Mouse (Mus musculus): ENCODE measurements at regions not wholly inside any gene's neighbourhood (a gene's known extent, or its start where the extent isn't known, plus 50 kb on each side); places are given as distances from the start of the nearest gene placed in this dataset.

- DNase-seq (ENCODE audit: low read depth, low spot score): no peak
Measured at GRCm38 (mm10) chr3:14952169-14952729, 66.2 kb downstream of the Car2 start.

DNA sequence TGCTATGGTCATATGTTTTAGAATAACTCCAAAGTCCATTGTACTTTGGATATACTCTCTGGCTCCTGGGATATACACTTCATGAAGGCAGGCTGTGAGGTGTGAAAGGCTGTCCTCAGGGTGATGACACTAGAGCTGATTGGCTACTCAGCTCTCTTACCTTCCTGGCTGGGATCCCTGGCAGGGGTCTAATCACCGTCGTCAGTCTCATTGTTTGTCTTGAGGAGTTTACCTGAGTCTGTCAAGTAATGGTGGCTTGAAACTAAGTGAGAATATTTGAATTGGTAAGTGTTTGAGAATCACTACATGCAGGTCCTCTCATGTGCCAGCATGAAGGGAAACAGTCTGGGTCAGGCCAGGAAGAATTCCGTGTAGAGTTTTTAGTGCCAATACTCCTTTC, 66.9 kb downstream of the Car2 start:
- DNase-seq (ENCODE audit: low read depth, low spot score): no peak

DNA sequence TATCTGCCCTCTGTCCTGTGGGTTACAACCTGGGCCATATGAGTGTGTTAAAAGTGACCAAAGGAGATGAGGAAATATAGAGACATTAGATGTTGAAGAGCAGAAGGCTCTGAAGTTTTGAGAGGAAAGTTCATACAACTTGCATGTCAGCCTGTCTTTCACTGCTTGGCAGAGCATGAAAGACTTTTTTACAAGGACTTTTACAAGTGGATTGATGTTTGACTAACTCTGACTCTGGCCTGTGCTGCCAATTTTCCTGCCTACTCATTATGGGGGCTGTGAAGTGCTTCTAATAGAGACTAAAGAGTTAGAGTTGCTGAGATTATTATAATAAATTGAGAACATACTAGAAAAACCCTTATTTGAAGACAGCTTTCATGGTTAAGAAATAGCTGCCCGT, 71.4 kb downstream of the Car2 start:
- DNase-seq (ENCODE audit: low read depth, low spot score): no peak

DNA sequence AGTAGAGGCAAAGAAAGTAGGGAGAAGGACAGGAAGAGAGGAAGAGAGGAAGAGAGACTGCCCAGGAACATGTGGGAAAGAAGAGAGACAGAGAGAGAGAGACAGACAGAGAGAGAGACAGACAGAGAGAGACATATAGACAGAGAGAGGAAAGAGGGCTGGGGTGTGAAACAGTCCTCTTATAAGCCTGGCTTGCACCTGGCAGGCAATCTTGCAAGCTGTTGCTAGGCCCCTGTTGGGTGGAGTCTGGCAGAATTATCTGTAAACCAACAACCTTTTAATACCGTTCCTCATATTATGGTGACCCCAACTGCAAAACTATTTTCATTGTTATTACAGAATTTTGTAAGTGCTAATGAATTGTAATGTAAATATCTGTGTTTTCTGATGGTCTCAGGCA, 72.2 kb downstream of the Car2 start:
- no peak for DNase-seq (ENCODE audit: low read depth, low spot score)

- no peak for DNase-seq (ENCODE audit: low read depth, low spot score)
Measured at GRCm38 (mm10) chr3:14959586-14959985, 73.5 kb downstream of the Car2 start.

DNA sequence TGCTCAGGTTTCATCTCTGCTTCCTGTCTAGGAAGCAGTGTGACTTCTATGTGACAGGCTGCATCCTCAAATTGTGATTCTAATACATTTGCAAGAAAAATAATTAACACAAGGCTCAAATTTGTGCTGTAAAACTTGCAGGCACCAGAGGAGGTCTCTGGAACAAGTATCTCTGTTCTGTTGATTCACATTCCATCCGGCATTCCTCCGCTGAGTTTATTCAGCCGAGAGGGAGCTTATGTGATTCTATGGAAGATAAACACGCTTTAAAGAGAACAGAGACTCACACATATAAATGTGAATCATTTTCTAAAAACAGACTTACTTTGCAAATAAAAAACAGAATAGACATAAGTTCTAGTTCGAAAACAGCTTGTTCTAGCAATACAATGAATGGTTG, 78.7 kb downstream of the Car2 start:
- no peak for DNase-seq (ENCODE audit: low read depth, low spot score)

- DNase-seq (ENCODE audit: low read depth, low spot score): no peak
Measured at GRCm38 (mm10) chr3:14965438-14966044, 79.5 kb downstream of the Car2 start.

GRCm38 (mm10) chr3:14967235-14967634, 81.2 kb downstream of the Car2 start:
- DNase-seq (ENCODE audit: low read depth, low spot score): no peak

DNA sequence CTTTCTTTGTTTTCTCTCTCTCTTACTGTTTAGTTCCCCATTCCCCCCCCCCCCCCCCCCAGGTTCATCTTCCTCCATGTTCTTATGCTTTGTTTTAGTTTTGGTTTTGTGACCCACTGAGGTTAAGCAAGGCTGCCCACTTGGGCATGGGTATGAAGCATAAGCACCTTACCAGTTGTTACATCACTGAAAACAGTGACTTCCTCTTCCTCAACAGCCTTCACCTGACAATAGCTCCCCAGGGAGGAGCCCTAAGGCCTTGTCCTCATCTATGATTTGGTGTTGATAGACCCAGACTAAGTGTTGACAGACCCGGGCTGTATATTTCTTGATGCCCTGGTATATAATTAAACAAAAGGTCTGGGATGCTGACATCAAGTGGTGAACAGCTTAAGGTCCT, 82.3 kb downstream of the Car2 start:
- no peak for DNase-seq (ENCODE audit: low read depth, low spot score)

DNA sequence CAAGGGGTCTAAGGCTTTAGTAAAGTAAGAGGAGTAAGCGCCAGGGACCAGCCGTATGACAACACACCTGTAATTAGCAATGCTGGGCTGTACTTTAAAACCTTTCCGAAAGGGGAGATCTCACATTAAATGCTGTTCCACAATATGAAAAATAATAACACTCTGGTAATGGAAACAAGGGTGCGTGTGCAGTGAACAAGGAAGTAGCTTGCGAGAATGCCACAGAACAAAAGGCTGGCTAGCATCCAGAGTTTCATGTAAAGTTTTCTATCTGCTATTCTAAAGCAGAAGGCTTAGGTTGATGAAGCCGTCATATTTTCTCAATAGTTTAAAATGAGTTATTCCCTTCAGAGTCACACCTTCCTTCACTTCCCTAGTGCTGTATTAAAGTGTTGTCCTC, 83.6 kb downstream of the Car2 start:
- no peak for DNase-seq (ENCODE audit: low read depth, low spot score)

- no peak for DNase-seq (ENCODE audit: low read depth, low spot score)
Measured at GRCm38 (mm10) chr3:14971647-14972046, 85.6 kb downstream of the Car2 start.

GRCm38 (mm10) chr3:14974758-14975157, 88.7 kb downstream of the Car2 start:
- DNase-seq (ENCODE audit: low read depth, low spot score): no peak

- no peak for DNase-seq (ENCODE audit: low read depth, low spot score)
Measured at GRCm38 (mm10) chr3:14975203-14975602, 89.1 kb downstream of the Car2 start.

DNA sequence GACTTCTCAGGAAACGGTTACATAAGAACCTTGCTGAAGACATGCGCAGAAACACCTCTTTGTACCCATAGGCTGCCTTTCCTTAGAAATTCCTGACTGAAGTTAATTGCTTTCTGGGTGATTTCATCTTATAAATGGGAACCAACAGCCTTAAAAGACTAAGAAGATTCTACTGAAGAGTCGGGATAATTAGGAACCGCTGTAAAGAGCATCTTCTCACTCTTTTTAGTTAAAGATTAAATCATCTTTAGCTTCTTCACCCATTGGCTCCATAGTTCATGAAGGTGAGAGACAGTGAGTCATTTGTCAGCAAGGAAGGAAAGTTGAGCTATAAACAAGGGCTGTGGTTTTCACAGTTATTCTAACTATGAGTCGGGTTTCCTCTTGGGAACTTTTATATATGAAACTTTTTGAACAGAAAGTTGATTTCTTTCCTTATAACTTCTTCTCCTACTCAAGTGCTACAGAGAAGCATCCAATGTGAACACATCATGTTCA, 93.1 kb downstream of the Car2 start:
- no peak for DNase-seq (ENCODE audit: low read depth, low spot score)

DNA sequence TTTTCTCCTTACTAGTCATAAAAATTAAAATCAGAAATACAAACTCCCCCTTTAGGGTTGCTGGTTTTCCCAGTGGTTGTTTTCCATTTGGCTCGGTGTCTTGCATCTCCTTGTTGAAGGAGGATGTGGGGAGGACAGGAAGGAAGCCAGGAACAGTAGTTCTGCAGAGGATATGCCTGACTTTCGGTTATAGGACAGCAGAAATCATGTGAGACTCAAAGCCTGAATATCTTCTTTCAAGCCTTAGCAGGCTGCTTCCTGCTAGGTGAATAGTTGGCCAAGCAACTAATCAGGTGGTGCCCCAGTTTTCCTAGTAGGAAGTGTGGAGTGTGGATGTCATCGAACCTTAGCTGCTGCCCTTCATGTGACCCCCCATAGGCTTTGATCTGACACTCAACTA, 103.6 kb downstream of the Car2 start:
- no peak for DNase-seq (ENCODE audit: low read depth, low spot score)

DNA sequence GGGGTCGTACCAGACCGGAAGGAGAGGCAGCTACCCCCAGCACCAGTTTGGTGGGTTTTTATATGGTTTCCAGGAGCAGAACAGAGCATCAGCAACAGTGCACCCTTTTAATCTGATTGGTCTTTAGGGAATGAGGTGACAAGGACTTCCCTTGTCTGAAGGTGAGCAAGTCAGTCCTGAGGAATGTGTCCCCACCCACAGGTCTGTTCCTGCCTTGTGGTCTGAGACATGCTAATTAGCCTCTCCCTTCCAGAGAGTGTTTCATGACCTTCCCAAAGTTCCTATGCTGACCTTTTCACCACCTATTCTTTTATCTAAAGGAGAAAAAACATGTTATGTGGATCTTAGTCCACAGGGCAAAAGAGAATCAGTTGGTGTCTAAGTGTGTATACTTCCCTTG, 107.9 kb downstream of the Car2 start:
- DNase-seq (ENCODE audit: low read depth, low spot score): no peak

DNA sequence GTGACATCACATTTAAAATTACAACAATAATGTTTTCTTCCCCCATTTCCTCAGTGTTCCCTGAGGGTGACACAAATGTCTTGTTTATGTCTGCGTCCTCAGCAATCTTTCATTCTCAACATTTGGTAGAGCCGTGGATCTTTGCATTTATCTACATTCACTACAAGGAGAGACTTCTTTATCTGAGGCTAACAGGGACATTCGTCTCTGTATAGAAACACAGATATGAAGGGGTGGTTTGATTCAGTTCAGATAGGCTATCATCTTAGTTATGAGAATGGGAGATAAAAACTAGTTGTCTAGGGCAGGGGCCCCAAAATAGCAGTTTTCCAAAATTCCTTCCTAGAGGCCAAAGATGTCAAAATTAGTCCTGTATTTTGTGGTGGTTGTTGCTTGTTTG, 111.2 kb downstream of the Car2 start:
- no peak for DNase-seq (ENCODE audit: low read depth, low spot score)

- no peak for DNase-seq (ENCODE audit: low read depth, low spot score)
Measured at GRCm38 (mm10) chr3:14998521-14998920, 112.4 kb downstream of the Car2 start.

DNA sequence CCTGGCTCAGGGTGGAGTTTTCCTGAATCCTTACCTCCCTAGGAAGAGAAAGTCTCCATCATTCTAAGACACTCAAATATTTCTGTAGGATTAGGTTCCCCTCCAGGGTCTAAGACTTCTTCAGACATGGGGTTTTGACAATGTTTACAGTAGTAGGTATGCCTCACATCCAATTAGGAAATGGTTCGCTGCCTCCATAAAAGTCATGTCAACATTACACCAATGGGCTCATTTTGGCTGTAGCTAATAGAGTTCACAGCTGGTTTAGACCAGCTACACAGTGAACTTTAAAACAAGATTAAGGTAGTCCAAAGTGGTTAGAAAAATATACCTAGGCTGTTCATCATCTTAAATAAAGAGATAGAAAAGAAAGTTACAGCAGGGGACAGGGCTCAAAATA, 113.3 kb downstream of the Car2 start:
- no peak for DNase-seq (ENCODE audit: low read depth, low spot score)

DNA sequence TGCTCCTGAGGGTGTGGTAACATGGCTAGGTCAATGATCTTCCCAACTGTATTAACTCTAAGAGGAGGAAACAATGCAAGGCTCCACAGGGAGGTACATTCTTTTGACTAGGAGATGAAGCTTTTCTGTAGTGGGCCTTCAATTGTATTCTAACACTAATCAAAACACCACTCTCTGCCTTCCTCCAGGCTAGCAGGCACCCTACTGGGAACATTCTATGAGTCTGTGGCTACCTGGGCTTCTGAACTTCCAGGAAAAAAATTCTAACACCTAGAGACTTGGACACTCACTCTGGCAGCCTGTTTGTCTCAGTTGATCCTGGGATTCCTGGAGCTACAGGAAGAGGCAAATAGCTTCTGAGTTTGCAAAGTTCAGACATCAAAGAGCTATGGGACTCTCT, 113.8 kb downstream of the Car2 start:
- no peak for DNase-seq (ENCODE audit: low read depth, low spot score)

DNA sequence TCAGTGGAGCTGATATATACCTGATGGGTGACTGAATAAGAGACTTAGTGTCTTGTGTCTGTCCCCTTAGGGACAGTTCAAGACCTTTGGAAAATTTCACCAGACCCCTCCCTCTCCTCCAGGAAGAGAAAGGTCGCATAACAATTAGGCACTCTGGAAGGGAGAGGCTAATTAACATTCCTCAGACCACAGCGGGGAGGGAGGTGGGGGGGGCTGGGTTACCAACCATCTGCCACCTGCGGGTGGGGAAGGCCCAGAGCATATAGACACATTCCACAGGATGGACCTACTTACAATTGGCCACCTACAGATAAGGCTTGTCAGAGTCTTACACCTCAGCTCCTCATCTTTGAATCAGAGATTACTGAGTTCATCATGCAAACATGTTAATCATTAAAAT, 114.6 kb downstream of the Car2 start:
- DNase-seq (ENCODE audit: low read depth, low spot score): no peak

- DNase-seq (ENCODE audit: low read depth, low spot score): no peak
Measured at GRCm38 (mm10) chr3:15007821-15008220, 121.7 kb downstream of the Car2 start.

DNA sequence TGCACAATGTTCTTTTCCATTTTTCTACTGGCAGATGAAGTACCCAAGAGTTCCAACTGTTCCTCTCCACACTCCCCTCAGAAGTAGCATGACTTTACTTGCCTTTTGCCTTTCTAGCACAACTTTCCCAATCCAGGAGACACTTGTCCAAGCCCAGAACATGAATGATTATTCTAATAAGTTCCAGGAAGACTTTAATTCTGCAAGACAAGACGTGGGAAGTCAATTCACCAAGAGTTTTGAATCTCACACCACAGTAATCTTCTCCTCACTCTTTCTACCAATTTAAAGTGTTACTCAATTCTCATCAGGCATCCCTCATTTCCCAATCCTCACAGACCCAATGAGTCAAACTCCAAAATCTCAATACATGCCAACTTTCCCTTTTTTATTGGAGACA, 122.4 kb downstream of the Car2 start:
- DNase-seq (ENCODE audit: low read depth, low spot score): no peak

DNA sequence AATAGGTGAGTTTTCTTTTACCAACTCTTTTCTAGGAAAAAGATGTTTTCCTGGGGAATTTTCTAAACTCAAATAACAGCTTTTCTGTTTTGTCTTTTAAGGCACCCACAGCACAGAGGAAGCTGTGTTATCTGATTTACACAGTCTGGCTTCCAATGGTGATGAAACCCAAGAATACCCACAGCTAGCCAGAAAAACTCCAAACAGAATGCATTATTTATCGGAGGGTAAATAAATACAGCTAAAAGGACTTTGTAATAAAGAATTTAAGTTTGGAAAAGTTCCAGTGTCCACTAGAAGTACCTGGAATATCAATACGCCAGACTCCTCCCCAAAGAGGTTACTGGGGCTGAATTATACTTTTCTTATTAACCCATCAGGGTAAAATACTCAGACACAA, 123.7 kb downstream of the Car2 start:
- DNase-seq (ENCODE audit: low read depth, low spot score): no peak
